Mouse (Mus musculus) kidney, postnatal 0 days (tissue): ENCODE results near the gene Pilrb2. TPM values are rescaled to one million over a fixed set of nuclear protein-coding genes. Genes with fewer than 3 reads are reported as not detected.
"Not testable (repeated sequence)": the region's sequence is repeated elsewhere in the genome, so short reads cannot be mapped to it uniquely, and the experiment has no call there.

Experiments used
- ATAC-seq: fragments of 200-750 bp; cut with Nextera tagmentation; replicated peaks from 2 replicates; pipeline ENCODE4 v1.8.0; 2017; ENCODE audit warnings: low read depth, moderate number of reproducible peaks, moderate TSS enrichment, moderate library complexity; ENCODE audit not compliant: low FRiP score
- DNase-seq: peaks from one replicate; pipeline ENCODE4 v3.0.0-alpha.2; 2016; ENCODE audit warnings: low spot score
- H3K27ac ChIP-seq: fragments of 300-500 bp; sonication (generic); 2 replicates; pipeline ENCODE4 v1.5.1; 2014; ENCODE audit warnings: mild to moderate bottlenecking
- H3K27me3 ChIP-seq: fragments of 300-500 bp; sonication (generic); 2 replicates; pipeline ENCODE4 v1.6.1; 2014; ENCODE audit warnings: low read length, mixed read lengths; ENCODE audit not compliant: insufficient read depth
- H3K36me3 ChIP-seq: fragments of 300-500 bp; sonication (generic); 2 replicates; pipeline ENCODE4 v1.6.1; 2014; ENCODE audit warnings: low read length, mixed read lengths; ENCODE audit not compliant: insufficient read depth
- H3K4me1 ChIP-seq: fragments of 300-500 bp; sonication (generic); replicated peaks from 2 replicates; pipeline ENCODE4 v1.6.1; 2014; ENCODE audit warnings: antibody characterized with exemption, low read length, mixed read lengths; ENCODE audit not compliant: insufficient read depth
- H3K4me2 ChIP-seq: fragments of 300-500 bp; sonication (generic); 2 replicates; pipeline ENCODE4 v1.6.1; 2014; ENCODE audit warnings: mild to moderate bottlenecking, low read length, moderate library complexity, mixed read lengths
- H3K4me3 ChIP-seq: fragments of 300-500 bp; sonication (generic); replicated peaks from 2 replicates; pipeline ENCODE4 v1.5.1; 2014; ENCODE audit warnings: low read depth, low read length
- H3K9ac ChIP-seq: fragments of 300-500 bp; sonication (generic); 2 replicates; pipeline ENCODE4 v1.6.1; 2014; ENCODE audit warnings: low read depth, low read length
- H3K9me3 ChIP-seq: fragments of 300-500 bp; sonication (generic); replicated peaks from 2 replicates; pipeline ENCODE4 v1.6.1; 2016; ENCODE audit warnings: low read length, inconsistent platforms, mixed read lengths
- CTCF ChIP-seq: IDR thresholded peaks from 2 replicates; pipeline ENCODE4 v1.5.1; 2016; ENCODE audit warnings: antibody characterized with exemption, low read depth, mild to moderate bottlenecking, moderate library complexity
- WGBS: fragments of 180-500 bp; shearing (Covaris S2); extraction: QIAGEN DNeasy Blood & Tissue Kit; methylation state at CpG from one replicate; pipeline ENCODE4 v1.1.7; 2014; 5-methylcytosine and 5-hydroxymethylcytosine counted together
- polyA plus RNA-seq: library from polyadenylated mRNA; unstranded; fragments of >200 nt; fragmentation: Nextera tagmentation; extraction: Ambion mirVana; gene quantifications from 2 replicates; pipeline ENCODE4 v1.2.1, GENCODE M21; 2015

Gene Pilrb2
- polyA plus RNA-seq, 1 experiment from 2014 or later: 0.16 TPM

DNA sequence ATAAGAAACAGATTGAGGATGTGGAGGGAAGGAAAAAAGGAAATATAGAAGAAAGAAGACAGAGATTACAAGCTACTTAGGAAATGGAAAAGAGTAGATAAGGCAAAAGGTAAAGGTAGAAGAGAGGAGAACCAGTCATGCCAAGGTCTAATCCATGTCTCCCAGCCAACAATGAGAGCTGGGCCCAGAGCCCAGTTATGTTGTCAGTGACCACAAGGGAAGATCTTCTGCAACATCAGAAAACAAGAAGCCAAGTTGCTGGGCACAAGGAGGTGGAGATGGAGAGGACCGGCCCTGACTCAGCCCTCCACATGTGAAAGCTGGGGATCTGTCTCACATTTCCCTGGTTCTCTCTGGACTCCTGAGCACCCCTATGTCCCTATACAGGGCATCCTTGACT, 16.1 kb upstream of the Pilrb2 start:
- H3K4me1 ChIP-seq: no peaks in the 10 kb centered on the region
- 83% methylated on average over 1 of the region's 1 CpGs for WGBS
- H3K9ac ChIP-seq: no peak overlapping the region
- H3K36me3 ChIP-seq: no peaks in the 10 kb centered on the region
- no peak overlapping the region for H3K4me2 ChIP-seq
- H3K4me3 ChIP-seq: no peak overlapping the region
- ATAC-seq (no peak), DNase-seq (no peak)
- no peaks in the 10 kb centered on the region for H3K9me3 ChIP-seq
- H3K27me3 ChIP-seq: no peaks in the 10 kb centered on the region
- no peak overlapping the region for H3K27ac ChIP-seq
- no peak for TF ChIP-seq CTCF

GRCm38 (mm10) chr5:137885894-137886293, 14.3 kb upstream of the Pilrb2 start:
- ATAC-seq: peak; percentile 54; the same call in 1 of the 2 replicates
- WGBS: 2% methylated on average over 2 of the region's 2 CpGs
- Histone ChIP-seq H3K9ac (no peak overlapping the region), H3K27me3 (no peaks in the 10 kb centered on the region), H3K4me3 (no peak overlapping the region), H3K27ac (no peak overlapping the region), H3K4me1 (no peaks in the 10 kb centered on the region), H3K4me2 (no peak overlapping the region), H3K36me3 (no peaks in the 10 kb centered on the region), H3K9me3 (no peaks in the 10 kb centered on the region)
- TF ChIP-seq CTCF: peak; percentile 89
- DNase-seq: peak; percentile 84

GRCm38 (mm10) chr5:137883345-137883744, 11.7 kb upstream of the Pilrb2 start:
- no peaks in the 10 kb centered on the region for H3K27me3 ChIP-seq
- TF ChIP-seq CTCF: no peak
- no peak overlapping the region for H3K9ac ChIP-seq
- H3K27ac ChIP-seq: no peak overlapping the region
- ATAC-seq (no peak), DNase-seq (no peak)
- H3K4me1 ChIP-seq: no peaks in the 10 kb centered on the region
- 82% methylated on average over 3 of the region's 3 CpGs for WGBS
- H3K36me3 ChIP-seq: no peaks in the 10 kb centered on the region
- no peaks in the 10 kb centered on the region for H3K9me3 ChIP-seq
- no peak overlapping the region for H3K4me3 ChIP-seq
- no peak overlapping the region for H3K4me2 ChIP-seq

- DNase-seq: no peak
- Histone ChIP-seq H3K27ac (no peak overlapping the region), H3K4me1 (no peaks in the 10 kb centered on the region), H3K9me3 (no peaks in the 10 kb centered on the region), H3K4me2 (no peak overlapping the region), H3K4me3 (no peak overlapping the region), H3K36me3 (no peaks in the 10 kb centered on the region), H3K9ac (no peak overlapping the region), H3K27me3 (no peaks in the 10 kb centered on the region)
- TF ChIP-seq CTCF: no peak
- no peak for ATAC-seq
- WGBS: 83% methylated on average over 4 of the region's 4 CpGs
Measured at GRCm38 (mm10) chr5:137882922-137883321, 11.3 kb upstream of the Pilrb2 start.

DNA sequence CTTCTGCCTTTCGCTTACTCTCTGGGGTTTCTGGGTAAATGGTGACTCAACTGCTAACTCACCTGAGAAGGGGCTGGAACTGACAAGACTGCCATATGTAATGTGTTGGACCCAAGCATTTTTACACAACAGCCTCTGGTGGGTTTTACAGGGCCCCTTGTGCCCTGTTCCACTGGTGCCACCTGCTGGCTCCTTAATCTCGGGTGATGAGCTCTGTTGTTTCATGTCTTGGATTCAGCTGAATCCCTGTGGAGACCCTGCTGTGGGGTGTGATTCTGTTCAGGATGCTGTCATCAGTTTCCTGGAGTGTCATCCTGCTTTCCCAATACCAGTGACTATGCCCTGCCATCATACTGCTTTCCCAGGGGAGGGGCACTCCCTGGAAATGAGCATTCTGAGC, 6.2 kb upstream of the Pilrb2 start:
- H3K27ac ChIP-seq: no peak overlapping the region
- no peak overlapping the region for H3K9ac ChIP-seq
- WGBS: 49% methylated on average over 2 of the region's 2 CpGs
- no peaks in the 10 kb centered on the region for H3K4me1 ChIP-seq
- peak; percentile 72 for TF ChIP-seq CTCF
- peak; percentile 37 for DNase-seq
- ATAC-seq: no peak
- no peaks in the 10 kb centered on the region for H3K27me3 ChIP-seq
- no peaks in the 10 kb centered on the region for H3K36me3 ChIP-seq
- H3K4me3 ChIP-seq: no peak overlapping the region
- no peaks in the 10 kb centered on the region for H3K9me3 ChIP-seq
- no peak overlapping the region for H3K4me2 ChIP-seq

DNA sequence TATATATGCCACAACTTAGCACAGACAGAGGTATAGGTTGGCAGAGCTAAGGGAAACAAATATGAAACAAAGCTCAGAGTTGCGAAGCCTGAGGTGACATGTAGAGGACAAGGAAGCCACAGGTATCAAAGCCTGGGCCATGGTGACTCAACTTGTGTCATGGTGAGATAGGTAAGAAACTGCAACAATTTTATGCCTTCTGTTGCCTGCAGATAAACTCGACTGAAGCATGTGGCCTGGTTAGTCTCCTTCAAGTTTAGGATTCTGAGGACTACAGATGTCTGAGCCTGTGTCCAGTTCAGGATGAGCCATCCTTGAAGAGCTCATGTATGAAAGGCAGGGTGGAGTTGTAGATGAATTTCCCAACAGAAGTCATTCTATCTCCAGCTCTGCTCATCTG, 3.4 kb upstream of the Pilrb2 start:
- Histone ChIP-seq H3K4me1 (no peaks in the 10 kb centered on the region), H3K4me2 (no peak overlapping the region), H3K27ac (no peak overlapping the region), H3K27me3 (no peaks in the 10 kb centered on the region), H3K4me3 (no peak overlapping the region), H3K9me3 (no peaks in the 10 kb centered on the region), H3K36me3 (no peaks in the 10 kb centered on the region), H3K9ac (no peak overlapping the region)
- ATAC-seq: no peak
- TF ChIP-seq CTCF: no peak
- WGBS: 87% methylated on average over 2 of the region's 2 CpGs
- no peak for DNase-seq

DNA sequence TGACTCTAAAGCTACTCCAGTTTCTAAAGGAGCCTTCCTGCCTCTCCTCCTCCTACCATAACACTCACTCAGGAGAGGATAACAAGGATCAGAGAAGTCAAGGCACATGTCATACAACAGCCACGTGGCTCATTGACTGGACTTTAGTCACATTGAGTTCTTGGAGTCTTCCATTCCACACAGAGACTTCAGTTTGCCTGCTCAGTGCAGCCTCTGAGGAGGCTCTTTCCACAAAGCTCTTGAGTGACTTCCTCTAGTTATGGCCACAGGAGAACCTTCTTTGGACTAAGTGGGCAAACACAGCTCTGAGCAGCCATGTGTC, 727 bp upstream of the Pilrb2 start:
- H3K9me3 ChIP-seq, H3K27ac ChIP-seq, H3K9ac ChIP-seq, DNase-seq, H3K4me2 ChIP-seq, H3K4me3 ChIP-seq, H3K4me1 ChIP-seq, H3K36me3 ChIP-seq, H3K27me3 ChIP-seq, ATAC-seq: not testable (repeated sequence)
- 28% methylated on average over 1 of the region's 1 CpGs for WGBS

DNA sequence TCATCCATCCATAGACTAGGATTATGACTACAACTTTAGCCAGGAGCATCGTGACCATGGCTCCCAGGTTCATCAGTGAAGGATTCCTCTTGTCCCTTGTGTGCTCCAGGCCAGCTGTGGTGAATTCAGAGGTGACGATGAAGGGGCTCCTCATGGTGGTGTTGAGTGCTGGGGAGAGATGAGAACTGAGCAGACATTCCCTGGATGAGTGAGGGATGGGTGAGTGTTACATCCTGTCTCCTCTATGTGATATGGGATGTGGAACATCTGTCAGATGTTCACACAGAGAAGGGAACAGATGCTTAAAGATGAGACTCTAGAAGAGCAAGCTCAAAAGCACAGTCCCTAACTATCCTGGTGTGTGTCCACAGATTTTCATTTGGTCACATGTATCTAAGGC, 3.0 kb downstream of the Pilrb2 start:
- not testable (repeated sequence) for H3K9me3 ChIP-seq, H3K4me3 ChIP-seq, H3K36me3 ChIP-seq, DNase-seq, H3K27ac ChIP-seq, H3K9ac ChIP-seq, H3K27me3 ChIP-seq, H3K4me2 ChIP-seq, H3K4me1 ChIP-seq, ATAC-seq
- WGBS: 87% methylated on average over 2 of the region's 2 CpGs

GRCm38 (mm10) chr5:137864008-137864407, 7.6 kb downstream of the Pilrb2 start:
- H3K4me2 ChIP-seq, H3K27me3 ChIP-seq, H3K36me3 ChIP-seq, H3K9me3 ChIP-seq, DNase-seq, H3K4me3 ChIP-seq, H3K9ac ChIP-seq, H3K4me1 ChIP-seq, H3K27ac ChIP-seq, ATAC-seq: not testable (repeated sequence)
- 86% methylated on average over 1 of the region's 1 CpGs for WGBS
